Mouse (Mus musculus): Measurements from ENCODE around the gene Vezt.

DNA sequence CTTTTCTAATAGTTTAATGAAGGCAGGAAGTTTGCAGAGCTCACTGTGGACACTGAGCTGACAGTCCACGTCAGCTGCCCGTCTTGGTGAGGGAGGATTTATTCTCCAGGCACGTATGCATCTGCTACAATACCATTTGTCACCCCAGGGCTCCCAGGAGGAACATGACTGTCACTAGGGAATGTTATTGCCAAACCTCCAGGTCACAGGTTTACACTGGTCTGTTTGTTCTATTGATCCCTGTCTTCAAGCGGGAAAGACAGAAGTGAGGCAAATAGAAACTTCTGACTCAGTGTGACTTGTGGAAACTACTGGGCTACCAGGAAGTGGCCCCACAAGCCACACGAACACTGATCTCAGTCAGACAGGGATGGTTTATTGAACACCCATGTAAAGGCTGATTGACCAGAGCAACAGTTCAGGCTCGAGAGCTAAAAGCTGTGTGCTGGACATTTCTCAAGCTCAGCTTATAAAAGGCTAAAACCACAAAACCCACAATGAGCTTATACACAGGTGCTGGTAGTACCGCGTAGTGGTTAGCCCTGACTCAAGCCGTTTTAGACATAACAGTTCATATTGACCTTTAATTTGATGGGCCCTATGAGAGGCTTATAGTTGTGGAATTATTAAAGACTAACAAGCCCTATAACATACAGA lies 89.6 kb downstream of the Vezt start:
- no peak for TF ChIP-seq CTCF (IDR thresholded peaks at IDR 0.05; ENCODE audit: low read depth, low read length)
- TF ChIP-seq POLR2A (IDR thresholded peaks at IDR 0.05; ENCODE audit: borderline replicate concordance, low read depth, low read length), result no peak
